In genomic region chr14:54477172-54477909, GRCm38 (mm10) we compare ENCODE assay signal across 9 mouse cellular contexts. TPM values are rescaled to one million over a fixed set of nuclear protein-coding genes. Genes with fewer than 3 reads are reported as not detected.
DNase-seq lines count a peak whose midpoint lies in the region; ATAC-seq and TF ChIP-seq lines count a peak whose summit lies in the region.
"Had no signal": no experiment of that assay in that cellular context is flagged by ENCODE, and none has a peak within 500 bp of the region (broad histone marks: within the 10 kb centered on the region; RNA-seq: fewer than 3 reads in every experiment).

No protein-coding gene starts in this region.

- peak overlapping the region; percentile 81 for H3K4me3 ChIP-seq in cerebellum, adult 2 months (replicated peaks; ENCODE audit: insufficient read depth, low read depth, low read length)
- H3K4me3 ChIP-seq in neural tube, embryonic 11.5 days (ENCODE audit: low read depth, low read length), result no peak overlapping the region
- no peak overlapping the region for H3K4me3 ChIP-seq in liver, postnatal 0 days (ENCODE audit: low read depth, low read length)
- peak overlapping the region; percentile 82; the same call in 1 of the 2 replicates for H3K4me3 ChIP-seq in olfactory bulb, adult 2 months (ENCODE audit: insufficient read depth, low read depth, low read length)

- no peaks in the 10 kb centered on the region for H3K36me3 ChIP-seq in neural tube, embryonic 11.5 days (ENCODE audit: control insufficient read depth, insufficient read depth, low read length)
- no peaks in the 10 kb centered on the region for H3K36me3 ChIP-seq in liver, postnatal 0 days (replicated peaks; ENCODE audit: insufficient read depth, low read length)

- no peak overlapping the region; the same call in 1 of the 2 replicates for H3K9ac ChIP-seq in neural tube, embryonic 11.5 days (ENCODE audit: low read length)
- no peak overlapping the region for H3K9ac ChIP-seq in liver, postnatal 0 days (replicated peaks)

- no peak for TF ChIP-seq EP300 in liver, postnatal 0 days (IDR thresholded peaks at IDR 0.05; ENCODE audit: low read depth)

- WGBS in cerebellum, adult 2 months, result 73% methylated on average over 15 of the region's 15 CpGs
- 72% methylated on average over 15 of the region's 15 CpGs for WGBS in neural tube, embryonic 11.5 days
- WGBS in liver, postnatal 0 days (ENCODE audit: insufficient replicate concordance), result 64% methylated on average over 15 of the region's 15 CpGs
- WGBS in olfactory bulb, adult 2 months, result 86% methylated on average over 15 of the region's 15 CpGs

- DNase-seq in cerebellum, adult 2 months, result no peak
- DNase-seq in cerebellum, adult 9-10 months, result no peak
- DNase-seq in neural tube, embryonic 11.5 days (ENCODE audit: low spot score), result no peak
- no peak for DNase-seq in neural tube, embryonic 10.5 days (ENCODE audit: extremely low spot score, low spot score)
- DNase-seq in liver, postnatal 0 days, result no peak
- no peak for DNase-seq in left cerebral cortex, adult 8-10 months (ENCODE audit: low spot score in 2 of 2)
- DNase-seq in adrenal gland, postnatal 25 days, result no peak

- peak overlapping the region; percentile 55 for H3K4me2 ChIP-seq in neural tube, embryonic 11.5 days (ENCODE audit: low read depth)
- 0 out of 2 replicates have a peak overlapping the region, but pooled peaks have one; percentile 77 for H3K4me2 ChIP-seq in liver, postnatal 0 days (ENCODE audit: low read depth, low read length)

- H3K4me1 ChIP-seq in cerebellum, adult 2 months (ENCODE audit: control insufficient read depth, insufficient read depth, low read length), result peaks cover 9% of the 10 kb centered on the region; the same call in 1 of the 2 replicates
- H3K4me1 ChIP-seq in neural tube, embryonic 11.5 days (ENCODE audit: control insufficient read depth, insufficient read depth, low read length), result peaks cover 4% of the 10 kb centered on the region
- peaks cover 24% of the 10 kb centered on the region for H3K4me1 ChIP-seq in liver, postnatal 0 days (ENCODE audit: insufficient read depth)
- H3K4me1 ChIP-seq in olfactory bulb, adult 2 months (ENCODE audit: control insufficient read depth, insufficient read depth, low read length), result peaks cover 29% of the 10 kb centered on the region

- no peaks in the 10 kb centered on the region for H3K9me3 ChIP-seq in neural tube, embryonic 11.5 days (ENCODE audit: control insufficient read depth, low read length)
- H3K9me3 ChIP-seq in liver, postnatal 0 days (ENCODE audit: low read length), result no peaks in the 10 kb centered on the region

- TF ChIP-seq CTCF in cerebellum, adult 2 months (IDR thresholded peaks at IDR 0.05; ENCODE audit: borderline replicate concordance, insufficient read depth, low read depth, low read length), result no peak
- TF ChIP-seq CTCF in liver, postnatal 0 days (IDR thresholded peaks at IDR 0.05; ENCODE audit: low read depth), result no peak
- TF ChIP-seq CTCF in olfactory bulb, adult 2 months (IDR thresholded peaks at IDR 0.05; ENCODE audit: insufficient read depth, low read depth, low read length), result no peak

- H3K27me3 ChIP-seq in cerebellum, adult 2 months (ENCODE audit: control insufficient read depth, insufficient read depth, low read length), result no peaks in the 10 kb centered on the region
- peaks cover 9% of the 10 kb centered on the region; the same call in 1 of the 2 replicates for H3K27me3 ChIP-seq in neural tube, embryonic 11.5 days (ENCODE audit: control insufficient read depth, insufficient read depth, low read length)
- H3K27me3 ChIP-seq in liver, postnatal 0 days (ENCODE audit: insufficient read depth, low read length), result peaks cover 31% of the 10 kb centered on the region

- H3K27ac ChIP-seq in cerebellum, adult 2 months (ENCODE audit: insufficient read depth, low read length), result no peak overlapping the region
- H3K27ac ChIP-seq in neural tube, embryonic 11.5 days (ENCODE audit: low read depth, low read length), result no peak overlapping the region
- H3K27ac ChIP-seq in liver, postnatal 0 days (ENCODE audit: low read depth), result no peak overlapping the region; the same call in 1 of the 2 replicates
- no peak overlapping the region for H3K27ac ChIP-seq in olfactory bulb, adult 2 months (ENCODE audit: insufficient read depth, low read depth, low read length)
- H3K27ac ChIP-seq: macrophage had no signal

- no peak for TF ChIP-seq POLR2A in cerebellum, adult 2 months (IDR thresholded peaks at IDR 0.05; ENCODE audit: borderline replicate concordance, insufficient read depth, low read length)
- TF ChIP-seq POLR2A in olfactory bulb, adult 2 months (IDR thresholded peaks at IDR 0.05; ENCODE audit: insufficient read depth, low read depth, low read length), result no peak

- ATAC-seq in neural tube, embryonic 11.5 days (ENCODE audit: insufficient read depth, low FRiP score, low TSS enrichment), result no peak
- no peak for ATAC-seq in liver, postnatal 0 days

RNA-seq across cellular contexts. Expression of gene Rem2, which starts 1.4 kb away (rescaled TPM):
- polyA plus RNA-seq in cerebellum, adult 2 months (2012; rRNA removed), result 13.0 and 14.4 TPM in 2 replicates
- polyA plus RNA-seq in neural tube, embryonic 11.5 days (2014; fragmentation: Nextera tagmentation; extraction: Ambion mirVana), result 23.3 and 26.2 TPM in 2 replicates
- 0.66 and 0.87 TPM in 2 replicates for polyA plus RNA-seq in liver, postnatal 0 days (2015; fragmentation: Nextera tagmentation; extraction: Ambion mirVana)
- not detected in 2 replicates for polyA plus RNA-seq in olfactory bulb, adult 2 months (2012; ENCODE audit: insufficient read depth, insufficient read length, low replicate concordance, missing spikeins)
- 10 to 100 TPM; 11.7 to 18.2 (median 13.6) TPM for total RNA-seq in left cerebral cortex, adult 8-10 months (2022)
- 0.64 and 0.67 TPM in 2 replicates for total RNA-seq in adrenal gland, postnatal 25 days (2021)
- polyA plus RNA-seq: macrophage had no signal

RNA-seq across cellular contexts. Expression of gene Lrp10, which starts 13.4 kb away (rescaled TPM):
- 48.1 and 48.6 TPM in 2 replicates for polyA plus RNA-seq in cerebellum, adult 2 months (2012; rRNA removed)
- 24.5 and 26.6 TPM in 2 replicates for polyA plus RNA-seq in neural tube, embryonic 11.5 days (2014; fragmentation: Nextera tagmentation; extraction: Ambion mirVana)
- polyA plus RNA-seq in liver, postnatal 0 days (2015; fragmentation: Nextera tagmentation; extraction: Ambion mirVana), result 20.9 and 25.3 TPM in 2 replicates
- polyA plus RNA-seq in olfactory bulb, adult 2 months (2012; ENCODE audit: insufficient read depth, insufficient read length, low replicate concordance, missing spikeins), result not detected in 2 replicates
- 10 to 100 TPM; 24.1 to 27.4 (median 25.8) TPM for total RNA-seq in left cerebral cortex, adult 8-10 months (2022)
- total RNA-seq in adrenal gland, postnatal 25 days (2021), result 109 and 130 TPM in 2 replicates

RNA-seq across cellular contexts. Expression of gene Prmt5, which starts 40.0 kb away (rescaled TPM):
- 60.3 and 64.3 TPM in 2 replicates for polyA plus RNA-seq in cerebellum, adult 2 months (2012; rRNA removed)
- polyA plus RNA-seq in neural tube, embryonic 11.5 days (2014; fragmentation: Nextera tagmentation; extraction: Ambion mirVana), result 124 and 126 TPM in 2 replicates
- 12.2 and 13.8 TPM in 2 replicates for polyA plus RNA-seq in liver, postnatal 0 days (2015; fragmentation: Nextera tagmentation; extraction: Ambion mirVana)
- polyA plus RNA-seq in olfactory bulb, adult 2 months (2012; ENCODE audit: insufficient read depth, insufficient read length, low replicate concordance, missing spikeins), result not detected in 2 replicates
- 10 to 100 TPM; 50.0 to 58.5 (median 55.0) TPM for total RNA-seq in left cerebral cortex, adult 8-10 months (2022)
- total RNA-seq in adrenal gland, postnatal 25 days (2021), result 46.6 and 48.6 TPM in 2 replicates

RNA-seq across cellular contexts. Expression of gene Mmp14, which starts 45.9 kb away (rescaled TPM):
- polyA plus RNA-seq in cerebellum, adult 2 months (2012; rRNA removed), result 14.9 and 15.9 TPM in 2 replicates
- polyA plus RNA-seq in neural tube, embryonic 11.5 days (2014; fragmentation: Nextera tagmentation; extraction: Ambion mirVana), result 69.6 and 70.6 TPM in 2 replicates
- 38.1 and 39.8 TPM in 2 replicates for polyA plus RNA-seq in liver, postnatal 0 days (2015; fragmentation: Nextera tagmentation; extraction: Ambion mirVana)
- not detected in 2 replicates for polyA plus RNA-seq in olfactory bulb, adult 2 months (2012; ENCODE audit: insufficient read depth, insufficient read length, low replicate concordance, missing spikeins)
- 10 to 100 TPM in 3 of 4 experiments, 1 to 10 TPM in 1; 8.7 to 14.8 (median 11.9) TPM for total RNA-seq in left cerebral cortex, adult 8-10 months (2022)
- 56.4 and 68.5 TPM in 2 replicates for total RNA-seq in adrenal gland, postnatal 25 days (2021)

RNA-seq across cellular contexts. Expression of gene Mrpl52, which starts 50.6 kb away (rescaled TPM):
- polyA plus RNA-seq in cerebellum, adult 2 months (2012; rRNA removed), result 130 and 136 TPM in 2 replicates
- polyA plus RNA-seq in neural tube, embryonic 11.5 days (2014; fragmentation: Nextera tagmentation; extraction: Ambion mirVana), result 190 and 216 TPM in 2 replicates
- 261 and 284 TPM in 2 replicates for polyA plus RNA-seq in liver, postnatal 0 days (2015; fragmentation: Nextera tagmentation; extraction: Ambion mirVana)
- not detected in 2 replicates for polyA plus RNA-seq in olfactory bulb, adult 2 months (2012; ENCODE audit: insufficient read depth, insufficient read length, low replicate concordance, missing spikeins)
- total RNA-seq in left cerebral cortex, adult 8-10 months (2022), result 100 to 1,000 TPM in 2 of 4 experiments, 10 to 100 TPM in 2; 71.6 to 109 (median 87.4) TPM
- total RNA-seq in adrenal gland, postnatal 25 days (2021), result 197 and 205 TPM in 2 replicates

Comparison
In these comparisons a context has a peak if more than half of its experiments do, and no peak if none do; other contexts are left out.
1. H3K4me3 ChIP-seq: peak in cerebellum, adult 2 months (single experiment) and olfactory bulb, adult 2 months (single experiment); none in neural tube, embryonic 11.5 days (single experiment) and liver, postnatal 0 days (single experiment).